Mouse (Mus musculus): ENCODE data around the gene Lrriq3. TPM values are rescaled to one million over a fixed set of nuclear protein-coding genes. Genes with fewer than 3 reads are reported as not detected.

Lrriq3 gene
- polyA plus RNA-seq, 2 experiments from 2014 or later = 0.73 to 0.77 TPM

Other genes starting within 250 kb of the Lrriq3 start
- gene Tnni3k, start 38.0 kb upstream of the Lrriq3 start, polyA plus RNA-seq (2017; shearing (Covaris generic)) = under 1 TPM in 1 of 2 experiments, not detected in 1; 0.61 TPM
- gene Fpgt, start within 50 bp of the Lrriq3 start, polyA plus RNA-seq (2017; shearing (Covaris generic)) = 10 to 100 TPM; 29.3 to 33.9 TPM

All from CD4-positive, CD25-positive, alpha-beta regulatory T cell, adult 4 months (primary cell).